Mouse (Mus musculus): ENCODE data around the gene Abcc10. TPM values are rescaled to one million over a fixed set of nuclear protein-coding genes. Genes with fewer than 3 reads are reported as not detected.

Gene Abcc10
- 2.7 and 2.8 TPM in 2 replicates for polyA plus RNA-seq (2015; fragmentation: Nextera tagmentation; extraction: Ambion mirVana)

DNA sequence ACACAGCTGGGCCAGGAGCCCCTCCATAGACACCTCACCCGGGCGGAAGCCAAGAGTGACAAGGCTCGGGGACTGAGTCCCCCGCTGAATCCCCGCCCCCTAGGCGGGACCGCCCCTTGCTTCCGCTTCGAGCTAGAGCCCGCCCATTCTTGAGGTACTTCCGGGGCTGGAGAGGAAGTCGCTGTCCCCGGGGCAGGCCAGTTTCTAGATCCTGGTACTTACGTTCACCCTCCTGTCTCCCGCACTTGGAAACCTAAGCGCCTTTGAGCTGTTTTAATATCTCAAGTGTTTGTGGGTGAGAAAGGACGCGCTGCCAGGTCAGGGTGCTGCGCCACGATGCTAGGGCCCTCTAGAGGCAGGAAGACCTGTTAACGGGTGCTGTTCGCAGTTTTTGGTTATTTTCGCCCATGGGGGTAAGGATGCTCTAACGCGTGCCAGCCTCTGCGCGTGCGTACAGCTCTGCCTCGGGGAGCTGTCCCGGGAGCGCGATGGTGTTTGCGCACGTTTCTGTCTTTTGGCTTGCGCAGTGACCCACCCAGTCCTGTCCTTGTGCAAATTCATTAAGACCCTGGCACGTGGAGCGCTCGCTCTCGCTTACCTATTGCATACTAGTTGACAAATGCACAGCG, at the start of gene Abcc10:
Gene Abcc10 (minus strand): TSS at position 447 of the 629 bp plus-strand sequence.

GRCm38 (mm10) chr17:46297364-46298219, 30.6 kb downstream of the Abcc10 start, which contains the start of gene Dlk2:
Dlk2 (plus strand) TSS chr17:46297421.

DNA sequence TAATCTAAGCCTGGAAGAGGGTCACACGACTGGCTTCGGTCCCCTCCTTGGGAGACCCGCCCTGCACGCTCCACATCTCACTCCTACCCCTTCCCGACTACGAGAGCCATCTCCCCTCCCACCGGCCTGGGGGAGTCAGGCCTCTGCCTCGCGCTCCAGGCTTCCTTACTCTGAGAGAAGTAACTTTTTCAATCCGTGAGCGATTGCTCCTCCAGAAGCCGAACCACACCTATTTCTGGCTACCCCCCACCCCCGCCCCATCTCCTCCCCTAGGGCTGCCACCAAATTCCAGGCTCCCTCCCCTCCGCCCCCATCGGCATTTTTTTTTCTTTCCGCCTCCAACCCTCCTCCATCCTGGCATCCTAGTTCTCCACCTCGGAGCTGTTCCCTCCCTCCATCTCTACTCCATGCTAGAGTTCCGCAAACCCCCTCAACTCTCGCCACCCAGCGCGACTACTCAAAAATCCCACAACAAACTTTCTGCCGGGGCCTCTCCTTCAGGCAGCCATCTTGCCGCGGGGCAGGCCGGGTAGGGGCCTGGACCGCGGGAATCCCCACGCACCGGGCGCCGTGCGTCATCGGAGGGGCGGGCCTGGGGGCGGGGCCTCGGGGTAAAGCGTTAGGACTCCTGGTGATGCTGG, 45.5 kb downstream of the Abcc10 start, which contains the start of gene Tjap1:
Gene Tjap1 (minus strand): TSS at position 544 of the 641 bp plus-strand sequence.

DNA sequence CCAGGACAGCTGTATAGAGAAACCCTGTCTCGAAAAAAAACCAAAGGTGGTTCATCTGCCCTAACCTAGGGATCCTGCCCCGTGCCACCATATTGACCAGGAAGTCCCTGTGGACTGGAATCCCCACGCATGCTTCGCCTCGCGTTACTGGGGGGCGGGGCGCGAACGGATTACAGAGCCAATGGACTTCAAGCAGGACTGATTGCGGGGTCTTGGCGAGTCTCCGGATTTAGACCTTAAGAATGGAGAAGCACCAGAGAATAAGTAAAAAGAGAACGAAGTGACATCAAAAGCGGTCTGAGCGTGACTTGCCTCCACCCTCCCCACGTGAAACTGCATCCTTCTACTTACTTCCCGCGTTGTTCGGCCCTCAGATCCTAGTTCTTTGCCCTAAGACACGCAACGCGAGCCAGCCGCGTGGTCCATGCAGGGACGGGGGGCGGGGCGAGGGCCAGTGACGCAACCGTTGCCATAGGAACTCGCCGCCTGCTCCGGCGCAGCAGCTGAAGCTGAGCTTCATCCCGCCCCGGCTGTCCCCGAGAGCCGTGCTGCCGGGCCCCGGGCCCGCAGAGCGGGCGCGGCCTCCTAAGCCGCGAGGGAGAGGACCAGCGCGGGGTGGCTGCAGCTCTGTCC, 74.6 kb downstream of the Abcc10 start, which contains the start of gene Lrrc73:
Gene Lrrc73 (plus strand): TSS at position 80 of the 633 bp plus-strand sequence.

Other genes with a start within 250 kb of the Abcc10 start
- gene Mrps18a, start 217.4 kb downstream of the Abcc10 start, polyA plus RNA-seq (2015; fragmentation: Nextera tagmentation; extraction: Ambion mirVana), result 126 and 133 TPM in 2 replicates
- gene Rsph9, start 184.1 kb downstream of the Abcc10 start, polyA plus RNA-seq (2015; fragmentation: Nextera tagmentation; extraction: Ambion mirVana), result 1.5 and 2.6 TPM in 2 replicates
- 26.5 and 27.4 TPM in 2 replicates for gene Mad2l1bp, start 174.8 kb downstream of the Abcc10 start, polyA plus RNA-seq (2015; fragmentation: Nextera tagmentation; extraction: Ambion mirVana)
- gene Gtpbp2, start 167.3 kb downstream of the Abcc10 start, polyA plus RNA-seq (2015; fragmentation: Nextera tagmentation; extraction: Ambion mirVana), result 19.9 and 22.5 TPM in 2 replicates
- 9.0 and 9.6 TPM in 2 replicates for gene Polh, start 125.7 kb downstream of the Abcc10 start, polyA plus RNA-seq (2015; fragmentation: Nextera tagmentation; extraction: Ambion mirVana)
- gene Xpo5, start 125.6 kb downstream of the Abcc10 start, polyA plus RNA-seq (2015; fragmentation: Nextera tagmentation; extraction: Ambion mirVana), result 10.1 and 10.3 TPM in 2 replicates
- 31.5 and 31.7 TPM in 2 replicates for gene Polr1c, start 80.3 kb downstream of the Abcc10 start, polyA plus RNA-seq (2015; fragmentation: Nextera tagmentation; extraction: Ambion mirVana)
- gene Yipf3, start 80.3 kb downstream of the Abcc10 start, polyA plus RNA-seq (2015; fragmentation: Nextera tagmentation; extraction: Ambion mirVana), result 92.1 and 98.5 TPM in 2 replicates
- 0.44 and 0.71 TPM in 2 replicates for gene Lrrc73, start 74.8 kb downstream of the Abcc10 start, polyA plus RNA-seq (2015; fragmentation: Nextera tagmentation; extraction: Ambion mirVana)
- gene Tjap1, start 45.3 kb downstream of the Abcc10 start, polyA plus RNA-seq (2015; fragmentation: Nextera tagmentation; extraction: Ambion mirVana), result 40.6 and 41.4 TPM in 2 replicates
- gene Dlk2, start 30.9 kb downstream of the Abcc10 start, polyA plus RNA-seq (2015; fragmentation: Nextera tagmentation; extraction: Ambion mirVana), result 3.2 and 3.7 TPM in 2 replicates
- gene Zfp318, start 55.4 kb upstream of the Abcc10 start, polyA plus RNA-seq (2015; fragmentation: Nextera tagmentation; extraction: Ambion mirVana), result 4.8 and 5.7 TPM in 2 replicates
- 0.96 and 2.6 TPM in 2 replicates for gene Crip3, start 100.6 kb upstream of the Abcc10 start, polyA plus RNA-seq (2015; fragmentation: Nextera tagmentation; extraction: Ambion mirVana)
- not detected in 2 replicates for gene Slc22a7, start 110.1 kb upstream of the Abcc10 start, polyA plus RNA-seq (2015; fragmentation: Nextera tagmentation; extraction: Ambion mirVana)
- 0.02 and 0.03 TPM in 2 replicates for gene Ttbk1, start 159.3 kb upstream of the Abcc10 start, polyA plus RNA-seq (2015; fragmentation: Nextera tagmentation; extraction: Ambion mirVana)
- 4.4 and 6.8 TPM in 2 replicates for gene Dnph1, start 168.4 kb upstream of the Abcc10 start, polyA plus RNA-seq (2015; fragmentation: Nextera tagmentation; extraction: Ambion mirVana)
- 3.8 and 4.6 TPM in 2 replicates for gene Cul9, start 218.0 kb upstream of the Abcc10 start, polyA plus RNA-seq (2015; fragmentation: Nextera tagmentation; extraction: Ambion mirVana)
- 11.5 and 11.8 TPM in 2 replicates for gene Srf, start 227.8 kb upstream of the Abcc10 start, polyA plus RNA-seq (2015; fragmentation: Nextera tagmentation; extraction: Ambion mirVana)

Measured in skeletal muscle tissue, postnatal 0 days (tissue).